Mouse (Mus musculus): Measurements from ENCODE around the gene Bloc1s4.

Gene Bloc1s4

GRCm38 (mm10) chr5:36742126-36742848 is 6.2 kb downstream of the Bloc1s4 start:
- peak; percentile 84 for DNase-seq (ENCODE audit: low read depth, low spot score)

- DNase-seq (ENCODE audit: low read depth, low spot score), result peak; percentile 25
These were observed 8.6 kb downstream of the Bloc1s4 start for GRCm38 (mm10) chr5:36739829-36740228.

GRCm38 (mm10) chr5:36738799-36739615 is 9.4 kb downstream of the Bloc1s4 start:
- DNase-seq (ENCODE audit: low read depth, low spot score), result no peak

- DNase-seq (ENCODE audit: low read depth, low spot score), result no peak
These were observed 10.7 kb downstream of the Bloc1s4 start for GRCm38 (mm10) chr5:36737765-36738164.

GRCm38 (mm10) chr5:36736009-36736408 is 12.4 kb downstream of the Bloc1s4 start:
- no peak for DNase-seq (ENCODE audit: low read depth, low spot score)

- DNase-seq (ENCODE audit: low read depth, low spot score), result no peak
These were observed 13.3 kb downstream of the Bloc1s4 start for GRCm38 (mm10) chr5:36735106-36735505.

GRCm38 (mm10) chr5:36733405-36733804 is 15.0 kb downstream of the Bloc1s4 start:
- DNase-seq (ENCODE audit: low read depth, low spot score), result no peak

- no peak for DNase-seq (ENCODE audit: low read depth, low spot score)
These were observed 16.4 kb downstream of the Bloc1s4 start for GRCm38 (mm10) chr5:36731901-36732652.

GRCm38 (mm10) chr5:36730689-36731088 is 17.8 kb downstream of the Bloc1s4 start:
- no peak for DNase-seq (ENCODE audit: low read depth, low spot score)

GRCm38 (mm10) chr5:36729923-36730322 is 18.5 kb downstream of the Bloc1s4 start:
- DNase-seq (ENCODE audit: low read depth, low spot score), result no peak

GRCm38 (mm10) chr5:36729086-36729473 is 19.4 kb downstream of the Bloc1s4 start:
- no peak for DNase-seq (ENCODE audit: low read depth, low spot score)

- no peak for DNase-seq (ENCODE audit: low read depth, low spot score)
These were observed 19.9 kb downstream of the Bloc1s4 start for GRCm38 (mm10) chr5:36728403-36729085.

- no peak for DNase-seq (ENCODE audit: low read depth, low spot score)
These were observed 20.7 kb downstream of the Bloc1s4 start for GRCm38 (mm10) chr5:36727776-36728175.

- no peak for DNase-seq (ENCODE audit: low read depth, low spot score)
These were observed 21.3 kb downstream of the Bloc1s4 start for GRCm38 (mm10) chr5:36727136-36727535.

GRCm38 (mm10) chr5:36726387-36726801 is 22.1 kb downstream of the Bloc1s4 start:
- peak; percentile 44 for DNase-seq (ENCODE audit: low read depth, low spot score)

GRCm38 (mm10) chr5:36725861-36726260 is 22.6 kb downstream of the Bloc1s4 start:
- no peak for DNase-seq (ENCODE audit: low read depth, low spot score)

- peak; percentile 40 for DNase-seq (ENCODE audit: low read depth, low spot score)
These were observed 24.2 kb downstream of the Bloc1s4 start for GRCm38 (mm10) chr5:36724274-36724673.

GRCm38 (mm10) chr5:36723356-36723755 is 25.1 kb downstream of the Bloc1s4 start:
- no peak for DNase-seq (ENCODE audit: low read depth, low spot score)

GRCm38 (mm10) chr5:36722415-36722856 is 26.0 kb downstream of the Bloc1s4 start:
- DNase-seq (ENCODE audit: low read depth, low spot score), result peak; percentile 61

- no peak for DNase-seq (ENCODE audit: low read depth, low spot score)
These were observed 27.6 kb downstream of the Bloc1s4 start for GRCm38 (mm10) chr5:36720710-36721375.

GRCm38 (mm10) chr5:36720219-36720618 is 28.2 kb downstream of the Bloc1s4 start:
- no peak for DNase-seq (ENCODE audit: low read depth, low spot score)
